Mouse (Mus musculus): Measurements from ENCODE around the gene Susd1.

GRCm38 (mm10) chr4:59350354-59350753 is 88.1 kb downstream of the Susd1 start:
- TF ChIP-seq CTCF (IDR thresholded peaks at IDR 0.05; ENCODE audit: extremely low read depth, insufficient read depth, insufficient read length, insufficient replicate concordance) (no peak), POLR2A (IDR thresholded peaks at IDR 0.05; ENCODE audit: low read depth, low read length) (no peak)

All from spleen, adult 2 months (tissue).